Mouse (Mus musculus): ENCODE results near the gene Abhd2. TPM values are rescaled to one million over a fixed set of nuclear protein-coding genes. Genes with fewer than 3 reads are reported as not detected.

The Abhd2 gene
- total RNA-seq, 2 experiments from 2014 or later, result 67.6 to 67.7 TPM

DNA sequence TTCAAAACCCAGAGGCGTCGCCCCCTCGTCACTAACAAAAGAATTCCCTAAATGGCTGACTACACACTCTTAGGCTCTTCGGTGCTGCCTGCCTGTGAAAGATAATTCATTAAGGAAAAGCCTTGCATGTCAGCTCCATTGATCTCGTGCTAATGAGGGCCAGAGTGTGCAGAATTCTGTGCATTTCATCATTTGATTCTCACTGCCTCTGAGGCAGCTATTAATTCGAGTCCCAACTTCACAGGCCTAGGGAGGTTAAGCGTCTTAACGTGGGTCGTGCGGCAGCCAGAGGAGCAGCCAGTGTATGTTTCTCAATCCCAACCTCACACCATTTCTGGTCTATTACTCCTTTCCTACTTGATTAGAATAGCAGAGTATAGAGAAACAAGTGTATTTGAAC lies 58.2 kb downstream of the Abhd2 start:
- no peak for DNase-seq

DNA sequence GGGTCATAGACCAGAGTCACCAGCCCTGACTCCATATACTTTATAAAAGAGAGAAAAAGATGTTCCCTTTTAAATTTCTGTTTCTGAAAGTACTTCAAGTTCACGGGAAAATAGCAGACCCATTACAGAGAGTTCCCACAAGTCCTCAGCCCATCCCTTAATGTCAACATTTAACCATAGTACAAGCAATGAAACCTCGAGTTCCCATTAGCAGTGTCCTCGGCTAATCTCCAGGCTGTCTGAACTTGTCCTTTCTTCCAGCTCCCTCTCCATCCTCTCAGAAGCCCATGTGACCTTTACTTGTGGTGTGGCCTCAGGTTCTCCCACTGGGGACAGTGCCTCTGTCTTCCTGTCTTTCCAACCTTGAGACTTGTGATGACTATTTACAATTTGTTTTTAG lies 60.4 kb downstream of the Abhd2 start:
- DNase-seq, result no peak

DNA sequence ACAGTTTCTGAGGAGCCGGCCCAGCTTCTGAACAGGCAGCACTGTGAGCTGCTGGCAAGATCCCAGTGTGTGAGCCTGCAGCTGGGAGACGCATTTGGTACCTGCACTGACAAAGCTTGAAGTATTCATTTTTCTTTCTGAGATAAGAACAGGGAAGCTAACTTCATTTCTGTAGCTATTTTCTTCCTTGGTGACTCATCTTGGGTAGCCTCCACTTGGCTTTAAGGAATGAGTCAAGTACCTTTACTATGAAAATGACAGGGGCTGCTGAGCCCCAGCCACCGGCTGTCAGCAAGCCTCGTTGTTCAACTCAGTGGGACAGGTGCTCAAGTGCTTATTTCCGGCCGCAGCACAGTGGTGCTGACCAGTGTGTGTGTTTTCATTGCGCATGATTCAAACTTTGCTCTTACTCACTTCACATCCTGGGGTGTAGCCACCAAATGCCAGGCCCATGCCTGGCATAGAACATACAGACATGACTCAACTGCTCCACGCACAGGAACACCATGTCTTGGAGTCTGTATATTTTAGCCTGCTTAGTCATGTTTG lies 63.4 kb downstream of the Abhd2 start:
- no peak for DNase-seq

DNA sequence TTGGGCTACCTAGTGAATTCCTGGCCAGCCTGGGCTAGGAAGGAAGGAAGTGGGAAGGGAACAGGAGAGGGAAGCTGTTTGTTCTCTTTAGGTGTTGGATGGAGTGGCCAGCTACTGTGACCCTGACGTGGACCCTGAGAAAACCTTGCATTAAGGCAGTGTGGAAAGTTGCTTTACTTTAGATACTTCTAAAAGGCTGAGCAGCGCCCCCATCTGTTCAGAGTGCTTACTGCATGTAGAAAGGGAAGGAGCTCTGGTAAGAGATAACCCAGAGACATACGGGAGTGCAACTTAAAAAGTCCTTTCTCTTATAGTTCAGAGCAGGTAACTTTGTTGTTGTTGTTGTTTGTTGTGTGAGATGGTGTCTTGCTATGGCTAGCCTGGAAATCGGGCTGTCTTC lies 72.9 kb downstream of the Abhd2 start:
- DNase-seq, result no peak

DNA sequence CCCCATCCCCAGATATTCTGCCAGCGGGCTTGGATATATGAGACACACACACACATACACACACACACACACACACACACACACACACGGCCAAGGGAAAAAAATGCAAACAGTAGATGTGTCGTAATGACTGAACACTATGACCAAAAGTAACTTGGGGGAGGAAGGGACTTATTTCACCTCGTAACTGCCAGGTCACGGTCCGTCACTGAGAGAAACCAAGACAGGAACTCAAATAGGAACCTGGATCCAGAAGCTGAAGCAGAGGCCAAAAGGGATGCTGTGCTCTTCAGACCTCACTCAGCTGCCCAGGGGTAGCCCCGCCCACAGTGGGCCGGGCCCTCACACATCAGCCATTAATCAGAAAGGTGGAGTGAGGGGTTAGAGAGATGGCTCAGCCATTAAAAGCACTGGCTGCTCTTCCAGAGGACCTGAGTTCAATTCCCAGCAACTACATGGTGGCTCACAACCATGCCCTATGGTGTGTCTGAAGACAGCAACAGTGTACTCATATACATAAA lies 73.6 kb downstream of the Abhd2 start:
- no peak for DNase-seq

DNA sequence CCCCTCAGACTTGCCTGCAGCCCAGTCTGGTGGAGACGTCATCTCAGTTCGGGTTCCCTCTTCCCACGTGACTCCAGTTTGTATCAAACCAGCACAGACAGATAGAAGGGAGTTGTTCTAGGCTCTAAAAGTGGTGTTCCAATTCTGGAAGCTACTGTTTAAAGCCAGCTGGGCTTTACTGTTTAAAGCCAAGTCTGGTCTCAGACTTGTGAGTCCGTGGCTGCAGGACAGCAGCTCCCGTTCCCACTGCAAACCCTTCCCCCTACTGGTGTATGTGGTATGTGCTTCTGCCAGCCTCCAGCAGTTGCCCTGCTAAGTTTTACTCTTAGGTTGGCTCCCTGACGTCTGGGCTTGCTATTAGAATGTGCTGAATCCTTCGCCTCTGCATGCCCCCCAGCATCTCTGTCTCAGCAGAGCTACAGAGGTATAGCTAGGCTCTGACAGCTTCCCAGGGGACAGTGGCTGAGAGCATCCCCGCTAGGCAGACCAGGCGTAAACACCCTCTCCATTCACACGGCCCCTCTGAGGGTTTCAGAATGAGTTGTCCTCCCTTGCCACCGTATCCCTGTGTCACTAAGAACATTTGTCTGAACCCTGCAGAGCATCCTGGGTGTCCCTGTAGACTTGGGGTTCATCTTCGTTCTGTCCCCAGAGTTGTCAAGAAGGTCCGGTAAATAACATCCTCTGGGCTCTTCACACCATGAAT lies 74.3 kb downstream of the Abhd2 start:
- DNase-seq, result no peak

DNA sequence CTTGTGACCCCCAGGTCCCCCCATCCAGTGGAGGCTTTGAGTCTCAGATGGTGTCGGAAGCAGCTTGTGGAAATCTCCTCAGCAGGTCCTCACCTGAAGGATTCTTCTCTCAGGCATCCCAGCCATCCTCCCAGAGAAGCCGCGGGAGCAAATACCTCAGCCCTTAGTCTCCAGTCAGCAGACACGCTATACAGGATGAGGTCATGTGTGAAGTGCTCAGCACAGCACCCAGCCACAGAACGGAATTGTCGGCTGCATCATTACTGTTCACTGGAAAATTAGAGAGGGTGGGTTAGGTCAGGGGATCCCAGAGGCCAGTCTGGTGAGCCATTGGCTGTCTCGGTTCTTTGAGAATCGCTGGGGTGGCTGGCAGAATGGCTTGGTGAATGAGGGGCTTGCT lies 75.8 kb downstream of the Abhd2 start:
- DNase-seq, result no peak

DNA sequence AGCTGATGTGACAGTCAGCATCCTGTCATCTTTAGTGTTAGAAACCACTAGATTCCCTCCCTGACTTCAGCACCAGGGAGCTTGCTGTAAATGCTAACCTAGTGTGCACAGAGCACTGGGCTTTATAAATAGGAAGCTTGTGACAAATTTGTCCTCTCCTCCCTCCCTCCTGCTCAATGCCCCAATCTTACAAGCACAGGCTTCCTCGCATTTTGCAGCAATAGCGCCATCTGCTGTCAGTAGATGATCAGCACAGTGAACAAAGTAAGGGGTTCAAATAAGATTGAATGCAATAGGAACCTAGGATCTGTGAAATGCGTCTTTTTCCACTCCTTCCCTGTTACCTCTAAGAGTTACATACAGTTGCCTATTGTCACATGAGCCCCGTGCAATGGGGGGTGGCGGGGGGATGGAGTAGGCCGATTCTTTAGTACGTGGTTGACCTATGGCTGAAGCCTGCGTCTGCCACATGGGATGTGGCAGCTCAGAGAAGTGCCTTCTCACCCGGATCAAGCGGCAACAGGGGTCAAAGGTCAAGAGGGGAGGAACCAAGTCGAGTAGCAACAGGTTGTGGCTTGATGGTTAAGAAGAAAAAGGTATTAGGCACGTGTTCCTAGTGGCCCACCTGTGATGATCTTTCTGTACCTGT lies 76.9 kb downstream of the Abhd2 start:
- DNase-seq, result peak; percentile 69 to 73

DNA sequence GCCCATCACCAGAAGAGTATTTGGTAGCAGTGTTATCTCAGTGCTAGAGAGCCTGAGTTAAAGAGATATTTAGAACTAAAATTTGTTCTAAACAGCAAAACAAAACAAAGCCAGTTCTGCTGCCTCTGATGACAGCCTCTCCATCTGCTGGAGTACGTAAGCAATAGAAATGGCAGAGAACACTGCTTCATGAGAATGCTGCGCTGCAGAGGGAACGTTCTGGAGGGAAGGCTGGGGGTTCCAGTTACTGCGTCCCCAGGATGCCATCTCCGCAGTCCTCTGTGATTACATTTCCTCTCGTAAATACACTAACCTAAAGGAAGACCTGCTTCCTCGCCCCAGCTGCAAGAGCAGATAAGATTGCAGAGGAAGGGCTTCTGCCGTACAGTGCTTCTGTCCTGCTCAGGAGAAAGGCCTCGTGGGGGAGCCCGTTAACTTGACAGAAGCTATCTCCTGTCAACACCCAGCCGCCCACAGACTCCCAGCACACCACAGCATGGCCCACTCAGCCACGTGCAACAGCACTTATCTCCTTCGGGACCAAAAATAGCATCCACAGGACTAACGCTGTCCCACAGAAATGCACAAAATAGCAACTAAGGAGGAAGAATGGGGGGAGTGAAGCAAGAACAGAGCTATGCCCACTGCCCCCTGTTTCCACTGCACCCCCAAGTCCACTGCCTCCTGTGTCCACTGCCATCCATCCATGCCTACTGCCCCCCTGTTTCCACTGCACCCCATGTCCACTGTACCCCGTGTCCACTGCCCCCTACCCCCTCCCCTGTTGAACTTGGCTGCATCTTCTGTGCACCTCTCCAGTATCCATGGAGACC lies 85.6 kb downstream of the Abhd2 start:
- DNase-seq, result peak; percentile 71 to 75

DNA sequence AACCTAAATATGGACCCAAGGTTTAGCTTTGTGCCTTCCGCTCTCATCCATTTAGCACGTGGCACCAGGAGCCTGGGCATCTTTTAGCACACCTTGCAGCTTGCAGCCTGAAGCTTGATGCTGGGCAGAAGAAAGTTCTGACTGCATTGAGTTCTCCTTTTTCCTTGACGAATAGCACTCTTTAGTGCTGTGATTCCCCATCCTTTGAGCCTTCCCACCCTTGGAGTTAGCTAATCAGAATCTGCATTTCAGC lies 86.1 kb downstream of the Abhd2 start:
- DNase-seq, result no peak

DNA sequence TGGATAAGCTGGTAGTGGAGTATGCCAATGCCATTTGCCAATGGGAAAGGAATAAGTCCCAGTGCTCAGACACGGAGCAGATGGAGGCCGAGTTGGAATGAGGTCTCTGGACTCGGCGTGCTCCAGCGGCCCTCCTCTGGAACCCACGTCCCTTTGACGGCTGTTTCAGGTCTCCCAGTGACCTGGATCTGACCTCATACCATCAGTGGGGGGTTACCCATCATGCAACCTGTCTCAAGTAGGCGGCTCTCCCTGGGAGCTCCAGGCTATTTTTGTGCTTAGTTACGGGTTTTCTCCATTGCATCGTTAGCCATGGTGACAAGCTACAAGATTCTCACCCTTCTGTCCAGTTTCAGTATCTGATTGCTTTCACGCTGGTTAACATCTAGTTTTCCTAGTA lies 87.1 kb downstream of the Abhd2 start:
- DNase-seq, result no peak

DNA sequence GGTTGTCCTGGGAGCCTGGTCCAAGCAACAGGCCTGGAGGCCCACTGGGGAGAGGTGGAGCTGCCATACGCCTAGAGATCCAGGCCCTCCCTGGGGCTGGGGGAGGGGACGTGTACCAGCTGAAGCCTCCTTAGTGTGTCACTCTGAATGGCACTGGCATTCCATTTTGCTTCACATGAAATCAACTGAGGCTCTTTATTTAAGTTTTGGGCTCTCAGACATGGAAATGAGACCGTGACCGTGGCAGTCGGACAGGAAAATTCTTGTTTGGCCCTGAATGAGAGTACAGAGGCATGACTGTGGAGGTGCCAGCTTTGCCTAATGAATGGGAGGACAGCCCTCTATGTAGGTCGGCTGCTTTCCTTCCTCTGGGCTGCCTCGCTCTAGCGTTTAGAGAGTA lies 89.2 kb downstream of the Abhd2 start:
- DNase-seq, result no peak

DNA sequence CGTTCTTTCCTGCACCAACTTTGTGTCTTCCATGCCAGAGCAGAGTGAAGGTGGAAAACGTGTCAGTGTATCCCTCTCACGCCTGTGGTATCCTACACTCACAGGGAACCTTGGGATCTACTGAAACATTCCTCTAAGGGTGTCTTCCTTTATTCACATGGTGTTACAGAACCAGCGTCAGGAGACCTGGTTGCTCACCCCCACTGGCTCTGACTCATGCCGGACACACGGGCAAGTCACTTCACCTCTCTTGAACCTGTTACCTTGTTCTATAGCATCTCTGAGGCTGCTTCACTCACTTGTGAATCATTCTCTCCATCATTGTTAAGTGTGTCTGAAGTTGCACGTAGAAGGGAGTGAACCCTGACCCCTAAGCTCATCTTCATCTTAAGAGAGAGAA lies 89.8 kb downstream of the Abhd2 start:
- DNase-seq, result no peak

DNA sequence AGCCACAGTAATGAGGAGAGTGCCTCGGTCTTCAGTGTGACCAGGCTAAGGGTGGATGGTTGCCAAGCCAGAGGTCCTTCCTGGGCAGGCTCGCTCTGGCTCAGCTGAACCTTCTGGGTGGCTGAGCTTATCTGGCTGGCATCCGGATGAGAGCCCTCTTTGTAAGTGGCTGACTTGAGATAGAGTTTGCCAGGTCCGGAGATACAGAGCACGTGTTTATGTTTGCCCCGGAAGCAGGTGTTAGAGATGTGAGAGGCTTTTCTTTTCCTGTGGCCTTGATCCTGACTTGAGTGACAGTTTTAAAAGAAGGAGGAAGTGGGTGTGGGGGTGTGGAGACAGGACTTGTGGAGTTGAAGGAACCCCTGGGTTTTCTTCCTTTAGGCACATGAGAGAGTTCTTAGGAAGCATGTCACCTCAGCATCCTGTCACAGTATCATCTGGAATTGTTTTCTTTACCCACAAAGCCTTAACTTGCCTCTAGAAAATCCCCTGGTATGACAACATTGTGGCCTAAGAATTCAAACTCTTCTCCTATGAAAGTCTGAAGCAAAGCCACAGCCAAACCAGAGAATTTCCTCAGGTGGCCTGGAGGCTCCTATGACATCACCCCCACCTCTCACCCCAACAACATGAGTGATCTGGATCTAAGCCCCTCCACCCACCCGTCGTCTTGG lies 90.5 kb downstream of the Abhd2 start:
- DNase-seq, result no peak

DNA sequence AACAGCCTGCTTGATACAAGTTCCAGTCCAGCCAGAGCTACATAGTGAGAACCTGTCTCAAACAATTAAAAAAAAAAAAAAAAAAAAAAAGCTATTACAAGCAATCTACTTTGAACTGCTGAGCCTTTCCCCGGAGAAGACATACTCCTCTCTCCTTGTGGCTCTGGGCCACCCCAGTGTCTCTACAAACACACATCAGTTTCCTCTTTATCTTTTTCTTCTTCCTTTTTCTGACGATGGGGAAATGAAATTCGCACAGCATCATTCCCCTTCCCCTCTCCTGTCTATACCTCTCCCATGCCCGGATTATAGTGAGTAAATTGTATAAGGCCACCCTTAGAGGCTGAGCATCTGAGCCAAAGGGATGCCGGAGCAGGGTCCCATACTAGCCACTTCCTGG lies 95.7 kb downstream of the Abhd2 start:
- no peak for DNase-seq

DNA sequence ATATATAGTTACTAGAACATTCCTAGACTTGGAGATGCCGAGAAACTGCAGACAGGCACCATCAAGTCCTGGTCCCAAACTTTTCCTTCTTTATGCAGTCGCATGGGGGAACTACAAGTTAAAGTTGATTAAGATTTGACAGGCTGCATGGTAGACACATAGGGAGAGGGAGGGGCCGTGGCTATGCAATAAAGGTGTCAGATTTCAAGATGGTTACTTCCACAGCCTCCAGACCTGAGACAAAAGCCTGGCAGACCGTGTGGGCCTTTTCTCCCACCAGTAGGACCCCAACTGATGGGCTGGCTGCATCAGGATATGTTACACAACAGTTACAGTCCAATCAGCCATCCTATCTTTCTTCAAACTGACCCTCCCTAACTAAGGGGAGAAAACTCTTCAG lies 96.4 kb downstream of the Abhd2 start:
- no peak for DNase-seq

DNA sequence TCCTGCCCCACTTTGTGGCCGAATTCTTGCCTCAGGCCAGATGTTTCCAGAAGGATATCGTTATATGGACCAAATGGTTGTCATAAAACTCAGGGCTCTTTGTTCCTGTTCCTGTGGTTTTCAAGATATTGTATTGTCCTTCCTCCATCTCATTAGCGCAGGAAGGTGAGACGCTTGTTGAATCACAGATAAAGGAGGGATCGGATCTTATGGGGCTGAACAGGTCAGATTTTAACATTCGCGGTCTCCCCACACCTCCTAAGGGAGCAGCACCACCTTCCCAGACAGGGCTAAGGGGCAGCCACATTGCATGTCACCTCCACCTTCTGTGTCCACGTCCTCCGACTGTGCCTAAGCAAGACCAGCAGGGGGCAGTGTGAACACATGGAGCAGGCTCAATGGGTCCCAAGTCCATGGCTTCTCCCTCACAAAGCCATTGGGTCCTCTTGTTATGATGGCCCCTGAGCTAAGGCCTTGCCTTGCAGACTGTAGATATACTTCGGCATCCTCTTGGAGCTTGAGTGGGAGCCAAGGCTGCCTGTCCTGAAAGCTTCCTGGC lies 98.4 kb downstream of the Abhd2 start:
- peak; percentile 69 to 71 for DNase-seq

DNA sequence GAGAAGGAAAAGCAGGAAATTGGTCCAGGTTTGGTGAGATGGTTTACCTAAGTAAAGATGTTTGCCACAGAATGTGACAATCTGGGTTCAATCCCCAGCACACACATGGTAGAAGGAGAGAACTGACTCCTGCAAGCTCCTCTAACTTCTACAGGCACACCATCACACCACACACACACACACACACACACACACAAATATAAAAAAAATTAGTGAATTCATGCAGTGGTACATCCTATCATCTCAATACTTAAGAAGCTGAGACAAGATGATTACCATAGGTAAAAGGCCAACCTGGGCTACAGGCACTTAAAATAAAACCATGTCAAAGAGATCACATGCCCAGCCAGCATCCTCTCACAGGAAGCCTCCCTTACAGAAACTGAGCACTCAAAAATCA lies 101.0 kb downstream of the Abhd2 start:
- no peak for DNase-seq

DNA sequence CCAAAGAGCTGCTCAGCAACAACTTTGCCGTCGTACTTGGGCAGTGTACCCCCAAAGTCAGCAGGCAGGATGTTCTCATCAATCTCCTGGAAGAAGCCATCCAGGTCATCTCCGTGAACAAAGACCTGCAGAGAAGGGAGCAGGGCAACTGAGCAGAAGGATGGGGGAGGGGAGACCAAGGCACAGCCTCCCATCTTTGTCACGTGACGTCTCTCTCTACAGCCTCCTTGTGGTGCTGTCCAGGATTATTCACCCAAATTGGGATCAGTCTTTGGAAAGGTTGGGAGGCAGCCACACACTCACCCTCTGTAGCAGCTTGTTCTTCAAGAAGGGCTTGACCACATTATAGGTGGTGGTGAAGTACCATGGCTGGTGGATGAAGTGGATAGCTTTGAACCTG lies 102.6 kb downstream of the Abhd2 start:
- DNase-seq, result no peak

DNA sequence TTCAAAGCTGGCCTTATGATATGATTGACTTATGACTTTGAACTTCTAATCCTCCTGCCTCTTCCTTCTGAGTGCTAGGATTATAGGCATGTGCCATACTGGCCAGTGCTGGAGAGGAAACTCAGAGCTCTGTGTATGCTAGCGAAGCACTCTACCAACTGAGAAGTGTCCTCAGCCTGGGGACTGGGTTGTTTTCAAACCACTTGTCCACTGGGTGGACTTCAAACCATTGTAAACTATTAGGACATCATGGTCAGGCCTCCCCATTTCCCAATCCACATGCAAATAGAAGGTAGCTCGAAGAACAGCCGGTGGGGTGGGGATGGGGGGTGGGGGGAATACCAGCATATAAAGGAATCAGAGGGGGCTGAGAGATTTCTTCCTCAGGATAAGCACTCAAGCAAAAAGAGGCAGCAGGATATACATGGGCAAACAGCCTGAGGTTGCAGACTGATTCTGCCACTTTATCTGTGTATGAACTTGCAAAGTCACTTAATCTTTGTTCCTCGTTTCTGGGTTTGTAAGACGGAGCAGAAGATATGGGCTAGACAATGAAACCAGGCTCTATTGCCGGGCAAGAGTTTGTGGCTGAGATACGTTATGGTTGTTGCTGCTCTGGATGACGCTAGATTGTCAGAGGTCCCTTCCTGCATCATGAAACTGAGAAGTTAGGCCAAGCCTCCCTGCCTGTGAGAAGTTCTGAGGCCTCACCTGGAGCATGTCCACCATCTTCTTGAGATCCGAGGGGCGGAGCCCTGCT lies 103.7 kb downstream of the Abhd2 start:
- DNase-seq, result no peak

DNA sequence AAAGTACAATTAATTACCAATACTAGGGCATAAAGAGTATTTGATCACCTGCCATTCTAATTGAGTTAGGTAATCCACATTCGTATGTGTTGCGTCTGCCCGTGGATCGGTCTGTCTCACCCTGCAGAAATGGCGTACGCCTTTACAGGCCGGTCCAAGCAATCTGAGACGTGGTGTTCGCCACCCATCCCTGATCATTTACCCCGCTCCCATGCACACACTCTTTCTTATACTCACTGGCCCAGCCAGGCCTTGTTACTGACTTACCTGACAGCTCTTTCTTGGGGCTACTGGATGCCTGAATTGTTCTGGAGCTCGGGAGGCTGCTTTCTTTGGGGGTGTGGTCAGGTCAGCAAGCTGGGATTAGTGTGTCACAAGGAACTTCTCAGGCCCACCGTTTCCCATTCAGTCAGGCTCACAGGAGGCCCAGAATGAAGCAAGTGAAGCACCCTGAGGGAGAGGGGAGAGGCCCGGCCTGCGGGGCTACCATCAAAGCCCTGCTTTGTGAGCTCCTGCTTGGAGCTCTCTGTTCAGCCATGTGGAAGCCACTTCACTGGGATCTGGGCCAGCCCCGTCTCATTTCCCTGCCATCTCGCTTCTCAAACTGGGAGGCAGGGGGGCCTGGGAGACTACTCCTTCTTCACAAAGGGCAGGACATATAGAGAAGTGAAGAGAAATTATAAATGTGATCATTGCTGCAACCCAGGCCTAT lies 113.6 kb downstream of the Abhd2 start, which contains the start of gene Rlbp1:
Gene Rlbp1, minus strand, starts transcription at position 627 of the 712 bp plus-strand sequence.
- peak; percentile 34 to 49 for DNase-seq

Data from layer of hippocampus, postnatal 36 days (tissue).